Mouse (Mus musculus) heart, embryonic 16.5 days (tissue): ENCODE results near the gene Hey2. TPM values are rescaled to one million over a fixed set of nuclear protein-coding genes. Genes with fewer than 3 reads are reported as not detected.

ENCODE experiments used
- ATAC-seq: fragments of 200-750 bp; cut with Nextera tagmentation; replicated peaks from 2 replicates; pipeline ENCODE4 v1.8.0; 2017; ENCODE audit warnings: moderate number of reproducible peaks; ENCODE audit not compliant: insufficient read depth, low FRiP score; ENCODE audit errors: extremely low read depth
- H3K27ac ChIP-seq: fragments of 300-500 bp; sonication (generic); 2 replicates; pipeline ENCODE4 v1.5.1; 2014; ENCODE audit warnings: mild to moderate bottlenecking, low read length, control low read depth, moderate library complexity
- H3K27me3 ChIP-seq: fragments of 300-500 bp; sonication (generic); 2 replicates; pipeline ENCODE4 v1.6.1; 2014; ENCODE audit warnings: low read length, mixed read lengths; ENCODE audit not compliant: control insufficient read depth, insufficient read depth
- H3K36me3 ChIP-seq: fragments of 300-500 bp; sonication (generic); 2 replicates; pipeline ENCODE4 v1.6.1; 2014; ENCODE audit not compliant: control insufficient read depth, insufficient read depth
- H3K4me1 ChIP-seq: fragments of 300-500 bp; sonication (generic); 2 replicates; pipeline ENCODE4 v1.6.1; 2014; ENCODE audit warnings: low read length, mixed read lengths; ENCODE audit not compliant: control insufficient read depth, insufficient read depth
- H3K4me2 ChIP-seq: fragments of 300-500 bp; sonication (generic); 2 replicates; pipeline ENCODE4 v1.6.1; 2014; ENCODE audit warnings: low read depth, mild to moderate bottlenecking, control low read depth, low read length
- H3K4me3 ChIP-seq: fragments of 300-500 bp; sonication (generic); 2 replicates; pipeline ENCODE4 v1.5.1; 2014; ENCODE audit warnings: mild to moderate bottlenecking, control low read depth, low read length
- H3K9ac ChIP-seq: fragments of 300-500 bp; sonication (generic); 2 replicates; pipeline ENCODE4 v1.6.1; 2014; ENCODE audit warnings: low read length, control low read depth
- H3K9me3 ChIP-seq: fragments of 300-500 bp; sonication (generic); replicated peaks from 2 replicates; pipeline ENCODE4 v1.6.1; 2016; ENCODE audit warnings: low read length; ENCODE audit not compliant: control insufficient read depth
- WGBS: fragments of 180-500 bp; shearing (Covaris S2); extraction: QIAGEN DNeasy Blood & Tissue Kit; methylation state at CpG from one replicate; pipeline ENCODE4 v1.1.7; 2014; 5-methylcytosine and 5-hydroxymethylcytosine counted together
- polyA plus RNA-seq: library from polyadenylated mRNA; unstranded; fragments of >200 nt; fragmentation: Nextera tagmentation; extraction: Ambion mirVana; gene quantifications from 2 replicates; pipeline ENCODE4 v1.2.1, GENCODE M21; 2015

Gene Hey2
- 49.0 and 50.1 TPM in 2 replicates for polyA plus RNA-seq

GRCm38 (mm10) chr10:30842643-30843437 is at the start of gene Hey2:
Gene Hey2, minus strand, starts transcription at chr10:30842801.
- H3K27me3 ChIP-seq, result no peaks in the 10 kb centered on the region

GRCm38 (mm10) chr10:30883085-30883760 is 40.6 kb upstream of the Hey2 start:
- no peak overlapping the region for H3K4me3 ChIP-seq
- H3K9ac ChIP-seq, result no peak overlapping the region
- H3K27me3 ChIP-seq, result no peaks in the 10 kb centered on the region
- H3K9me3 ChIP-seq, result no peaks in the 10 kb centered on the region
- peaks cover 6% of the 10 kb centered on the region for H3K4me1 ChIP-seq
- no peak overlapping the region for H3K4me2 ChIP-seq
- ATAC-seq, result no peak
- no peak overlapping the region for H3K27ac ChIP-seq
- 50% methylated on average over 4 of the region's 4 CpGs for WGBS
- no peaks in the 10 kb centered on the region for H3K36me3 ChIP-seq

More at GRCm38 (mm10) chr10:30842643-30843437, at the start of gene Hey2:
- Histone ChIP-seq H3K27ac (peak within 1 kb of the TSS; percentile 97), H3K4me1 (0 out of 2 replicates have a peak, but pooled peaks cover 2% of the 10 kb centered on the region), H3K36me3 (no peaks in the 10 kb centered on the region), H3K4me2 (peak within 1 kb of the TSS; percentile 66), H3K9me3 (no peaks in the 10 kb centered on the region), H3K4me3 (peak within 1 kb of the TSS; percentile 70), H3K9ac (peak within 1 kb of the TSS; percentile 83)
- under 1% methylated on average over 70 of the region's 70 CpGs for WGBS
- peak; percentile 94 for ATAC-seq

GRCm38 (mm10) chr10:30881109-30881508 is 38.5 kb upstream of the Hey2 start:
- peaks cover 6% of the 10 kb centered on the region for H3K4me1 ChIP-seq
- no peak overlapping the region for H3K27ac ChIP-seq
- ATAC-seq, result no peak
- no peak overlapping the region for H3K4me3 ChIP-seq
- H3K36me3 ChIP-seq, result no peaks in the 10 kb centered on the region
- WGBS, result 90% methylated on average over 10 of the region's 10 CpGs
- H3K9me3 ChIP-seq, result no peaks in the 10 kb centered on the region
- H3K27me3 ChIP-seq, result no peaks in the 10 kb centered on the region
- no peak overlapping the region for H3K4me2 ChIP-seq
- no peak overlapping the region for H3K9ac ChIP-seq

- peak overlapping the region; percentile 72 for H3K9ac ChIP-seq
Measured at GRCm38 (mm10) chr10:30845101-30845825, 2.7 kb upstream of the Hey2 start.

GRCm38 (mm10) chr10:30844191-30845010 is 1.8 kb upstream of the Hey2 start:
- no peaks in the 10 kb centered on the region for H3K36me3 ChIP-seq
- no peaks in the 10 kb centered on the region for H3K9me3 ChIP-seq
- ATAC-seq, result peak; percentile 16
- peak overlapping the region; percentile 66 for H3K4me2 ChIP-seq
- peak overlapping the region; percentile 72 for H3K9ac ChIP-seq
- 10% methylated on average over 30 of the region's 30 CpGs for WGBS
- H3K4me3 ChIP-seq, result peak overlapping the region; percentile 70
- no peaks in the 10 kb centered on the region for H3K27me3 ChIP-seq
- 0 out of 2 replicates have a peak, but pooled peaks cover 2% of the 10 kb centered on the region for H3K4me1 ChIP-seq
- peak overlapping the region; percentile 97 for H3K27ac ChIP-seq

More at GRCm38 (mm10) chr10:30845101-30845825, 2.7 kb upstream of the Hey2 start:
- 28% methylated on average over 13 of the region's 13 CpGs for WGBS
- Histone ChIP-seq H3K27me3 (no peaks in the 10 kb centered on the region), H3K9me3 (no peaks in the 10 kb centered on the region), H3K36me3 (no peaks in the 10 kb centered on the region), H3K4me3 (peak overlapping the region; percentile 9), H3K4me2 (peak overlapping the region; percentile 66), H3K4me1 (0 out of 2 replicates have a peak, but pooled peaks cover 2% of the 10 kb centered on the region), H3K27ac (peak overlapping the region; percentile 73)
- no peak for ATAC-seq

GRCm38 (mm10) chr10:30843438-30844190 is 1.0 kb upstream of the Hey2 start:
- Histone ChIP-seq H3K27ac (peak overlapping the region; percentile 97), H3K4me2 (peak overlapping the region; percentile 66), H3K36me3 (no peaks in the 10 kb centered on the region), H3K4me3 (peak overlapping the region; percentile 70), H3K9ac (peak overlapping the region; percentile 72), H3K9me3 (no peaks in the 10 kb centered on the region), H3K27me3 (no peaks in the 10 kb centered on the region), H3K4me1 (0 out of 2 replicates have a peak, but pooled peaks cover 2% of the 10 kb centered on the region)
- 1% methylated on average over 21 of the region's 21 CpGs for WGBS
- ATAC-seq, result no peak

GRCm38 (mm10) chr10:30842228-30842627 is 373 bp downstream of the Hey2 start:
- no peaks in the 10 kb centered on the region for H3K27me3 ChIP-seq
- peak; percentile 56 for ATAC-seq
- H3K4me1 ChIP-seq, result 0 out of 2 replicates have a peak, but pooled peaks cover 2% of the 10 kb centered on the region
- H3K27ac ChIP-seq, result peak overlapping the region; percentile 95
- no peaks in the 10 kb centered on the region for H3K36me3 ChIP-seq
- peak overlapping the region; percentile 83 for H3K9ac ChIP-seq
- H3K9me3 ChIP-seq, result no peaks in the 10 kb centered on the region
- WGBS, result under 1% methylated on average over 29 of the region's 29 CpGs
- H3K4me2 ChIP-seq, result peak overlapping the region; percentile 66
- peak overlapping the region; percentile 70 for H3K4me3 ChIP-seq
